Comparison of ENCODE assay signal across 11 mouse cellular contexts in the genomic region with DNA sequence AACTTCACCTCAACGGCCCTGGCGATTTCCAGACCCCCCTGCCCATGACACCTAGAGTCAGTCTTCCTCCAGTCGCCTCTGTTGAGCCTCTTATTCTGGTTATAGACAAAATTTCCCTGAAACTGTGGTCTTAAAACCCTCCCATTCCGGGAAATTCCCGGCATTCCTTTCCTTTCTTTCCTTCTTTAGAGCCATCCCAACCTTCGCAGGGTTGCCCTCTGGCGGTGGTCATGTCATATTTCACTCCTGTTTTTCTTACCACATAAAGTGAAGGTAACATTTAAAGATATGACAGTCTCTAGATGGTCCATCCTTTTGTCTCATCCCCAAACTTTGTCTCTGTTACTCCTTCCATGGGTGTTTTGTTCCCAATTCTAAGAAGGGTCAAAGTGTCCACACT.
A peak's percentile ranks its signal among the peaks of the same experiment; 100 is the strongest.
DNase-seq lines count a peak whose midpoint lies in the region; ATAC-seq and TF ChIP-seq lines count a peak whose summit lies in the region.
"Had no signal": no experiment of that assay in that cellular context is flagged by ENCODE, and none has a peak within 500 bp of the region (broad histone marks: within the 10 kb centered on the region; RNA-seq: fewer than 3 reads in every experiment).

No protein-coding gene starts in this region.

- no peak overlapping the region for H3K9ac ChIP-seq in MEL (ENCODE audit: control insufficient read depth, low read depth, low read length, poor library complexity, severe bottlenecking)
- H3K9ac ChIP-seq: lung, embryonic 15.5 days had no signal

- no peaks in the 10 kb centered on the region for H3K36me3 ChIP-seq in MEL (ENCODE audit: control insufficient read depth in 1 of 2, insufficient read depth in 2 of 2, low read length in 2 of 2)
- H3K36me3 ChIP-seq: lung, embryonic 15.5 days had no signal

- H3K79me2 ChIP-seq in MEL (ENCODE audit: control insufficient read depth, insufficient read depth, low read length, poor library complexity), result no peaks in the 10 kb centered on the region

- no peak overlapping the region for H3K27ac ChIP-seq in MEL (ENCODE audit: control insufficient read depth, low read depth, low read length)
- H3K27ac ChIP-seq: lung, embryonic 15.5 days had no signal

- no peaks in the 10 kb centered on the region for H3K9me3 ChIP-seq in MEL (replicated peaks; ENCODE audit: insufficient read depth, low read length)
- H3K9me3 ChIP-seq: lung, embryonic 15.5 days had no signal

- H3K4me1 ChIP-seq in MEL (ENCODE audit: control insufficient read depth in 1 of 2, insufficient read depth in 2 of 2, low read length in 2 of 2), result no peaks in the 10 kb centered on the region
- H3K4me1 ChIP-seq: lung, embryonic 15.5 days had no signal

- no peak for TF ChIP-seq POLR2A in MEL (IDR thresholded peaks at IDR 0.05; ENCODE audit: control insufficient read depth in 1 of 2, insufficient read depth in 1 of 2, low read depth in 1 of 2, low read length in 2 of 2, poor library complexity in 1 of 2)

- peak in 2 of 3 experiments; percentile 18; a peak in 2 of 6 replicates for TF ChIP-seq CTCF in MEL (IDR thresholded peaks at IDR 0.05 in 2 of 3, conservative IDR thresholded peaks at IDR 0.05 in 1 of 3; ENCODE audit: control insufficient read depth in 1 of 3, insufficient read depth in 1 of 3, low read depth in 2 of 3, low read length in 3 of 3, poor library complexity in 1 of 3, severe bottlenecking in 1 of 3)

- peak; percentile 13 for DNase-seq in CD4-positive, CD25-positive, alpha-beta regulatory T cell, adult 2 months (ENCODE audit: low read depth, low spot score)
- peak; percentile 33 for DNase-seq in kidney, adult 18-20 months
- no peak for DNase-seq in kidney, adult 11 months
- DNase-seq in MEL (ENCODE audit: low read depth, low spot score), result no peak
- peak; percentile 27 for DNase-seq in large intestine, adult 2 months (ENCODE audit: low read depth, low spot score)
- DNase-seq in spleen, adult 18-20 months, result no peak
- DNase-seq: cerebellum, adult 9-10 months; right cerebral cortex, postnatal 14 days had no signal

- no peak; the same call in 1 of the 2 replicates for TF ChIP-seq RAD21 in MEL (IDR thresholded peaks at IDR 0.05; ENCODE audit: low read depth, low read length)

- TF ChIP-seq EP300 in MEL (IDR thresholded peaks at IDR 0.05; ENCODE audit: low read depth in 1 of 2, low read length in 2 of 2), result no peak

- ATAC-seq in CD4-positive, CD25-positive, alpha-beta regulatory T cell, adult 4 months, result no peak
- no peak for ATAC-seq in megakaryocyte-erythroid progenitor cell, adult 5-6 weeks (replicated peaks; ENCODE audit: low FRiP score, low TSS enrichment, poor library complexity, severe bottlenecking)

- H3K4me3 ChIP-seq in MEL (ENCODE audit: control insufficient read depth in 1 of 2, insufficient read depth in 1 of 2, low read depth in 2 of 2, low read length in 2 of 2), result no peak overlapping the region
- H3K4me3 ChIP-seq: lung, embryonic 15.5 days had no signal

- WGBS in large intestine, adult 2 months, result 27% methylated on average over 7 of the region's 7 CpGs

- H3K27me3 ChIP-seq in MEL (ENCODE audit: control insufficient read depth in 1 of 2, insufficient read depth in 2 of 2, low read length in 2 of 2), result no peaks in the 10 kb centered on the region
- H3K27me3 ChIP-seq: lung, embryonic 15.5 days had no signal

TF ChIP-seq in MEL, 35 proteins besides CTCF, POLR2A, EP300 and RAD21:
- TF ChIP-seq SMC3 (IDR thresholded peaks at IDR 0.05; ENCODE audit: low read depth, low read length) (peak; percentile 16), GATA1 (IDR thresholded peaks at IDR 0.05; ENCODE audit: low read depth, low read length) (no peak)

Comparison
In these comparisons a context has a peak if more than half of its experiments do, and no peak if none do; other contexts are left out.
1. DNase-seq: peak in CD4-positive, CD25-positive, alpha-beta regulatory T cell, adult 2 months (single experiment), kidney, adult 18-20 months (single experiment) and large intestine, adult 2 months (single experiment); none in kidney, adult 11 months (single experiment), MEL (single experiment) and spleen, adult 18-20 months (0 of 2).